Mouse (Mus musculus): ENCODE measurements at regions not wholly inside any gene's neighbourhood (a gene's known extent, or its start where the extent isn't known, plus 50 kb on each side); places are given as distances from the start of the nearest gene placed in this dataset.

DNA sequence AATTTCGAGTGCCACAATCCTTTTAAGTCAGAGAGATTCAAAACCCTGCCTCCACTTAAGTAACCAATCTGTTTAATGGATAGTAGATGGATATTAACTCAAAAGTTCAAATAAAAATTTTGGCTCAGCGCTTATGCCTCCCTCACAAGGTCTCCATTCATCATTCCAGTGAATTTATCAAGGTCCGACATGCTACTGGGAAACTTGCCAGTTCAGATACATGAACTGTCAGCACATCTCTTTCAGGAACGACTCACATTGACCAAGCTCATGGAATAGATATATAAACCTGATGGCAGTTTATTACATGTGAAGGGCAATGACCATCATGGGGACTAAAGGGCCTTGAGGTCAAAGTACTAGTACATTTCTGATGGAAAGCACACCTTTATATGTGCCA is 240.3 kb upstream of the Cited2 start:
- no peak for DNase-seq
- H3K27me3 ChIP-seq (ENCODE audit: insufficient read depth, low read length): no peaks in the 10 kb centered on the region
- no peak overlapping the region for H3K27ac ChIP-seq (ENCODE audit: low read depth, low read length)
- H3K9ac ChIP-seq: no peak overlapping the region
- 74% methylated on average over 4 of the region's 4 CpGs for WGBS
- no peak overlapping the region for H3K4me3 ChIP-seq (ENCODE audit: low read depth, low read length)
- no peaks in the 10 kb centered on the region for H3K9me3 ChIP-seq (ENCODE audit: low read length)
- no peaks in the 10 kb centered on the region for H3K36me3 ChIP-seq (ENCODE audit: insufficient read depth)
- TF ChIP-seq CTCF (IDR thresholded peaks at IDR 0.05; ENCODE audit: low read depth): no peak
- no peak overlapping the region for H3K4me2 ChIP-seq (ENCODE audit: low read depth)
- peaks cover 5% of the 10 kb centered on the region; the same call in 1 of the 2 replicates for H3K4me1 ChIP-seq (ENCODE audit: insufficient read depth)
- no peak for ATAC-seq

DNA sequence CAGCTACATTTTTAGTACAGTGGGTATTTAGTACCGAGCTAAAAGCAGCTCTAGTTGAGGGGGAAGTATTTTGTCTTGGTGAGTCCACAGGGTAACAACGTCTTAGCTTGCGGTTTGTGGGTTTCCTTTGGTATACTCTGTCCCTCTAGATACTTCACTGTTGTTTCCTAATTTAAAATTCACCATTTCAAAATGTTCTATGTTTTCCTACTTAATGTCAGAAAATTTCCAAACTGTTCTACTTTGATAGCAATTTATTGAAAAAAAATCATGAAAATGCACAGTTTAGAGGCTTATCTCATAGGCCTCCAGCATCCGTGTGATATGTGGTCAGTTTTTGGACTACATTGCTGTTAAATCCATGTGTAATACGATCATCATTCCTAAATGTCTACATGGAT is 238.0 kb upstream of the Cited2 start:
- Histone ChIP-seq H3K9me3 (ENCODE audit: low read length) (no peaks in the 10 kb centered on the region), H3K4me3 (ENCODE audit: low read depth, low read length) (no peak overlapping the region), H3K36me3 (ENCODE audit: insufficient read depth) (no peaks in the 10 kb centered on the region), H3K9ac (no peak overlapping the region), H3K4me1 (ENCODE audit: insufficient read depth) (no peaks in the 10 kb centered on the region), H3K27me3 (ENCODE audit: insufficient read depth, low read length) (no peaks in the 10 kb centered on the region), H3K4me2 (ENCODE audit: low read depth) (no peak overlapping the region), H3K27ac (ENCODE audit: low read depth, low read length) (no peak overlapping the region)
- no peak for TF ChIP-seq CTCF (IDR thresholded peaks at IDR 0.05; ENCODE audit: low read depth)
- no peak for ATAC-seq
- 86% methylated on average over 5 of the region's 5 CpGs for WGBS
- DNase-seq: no peak

DNA sequence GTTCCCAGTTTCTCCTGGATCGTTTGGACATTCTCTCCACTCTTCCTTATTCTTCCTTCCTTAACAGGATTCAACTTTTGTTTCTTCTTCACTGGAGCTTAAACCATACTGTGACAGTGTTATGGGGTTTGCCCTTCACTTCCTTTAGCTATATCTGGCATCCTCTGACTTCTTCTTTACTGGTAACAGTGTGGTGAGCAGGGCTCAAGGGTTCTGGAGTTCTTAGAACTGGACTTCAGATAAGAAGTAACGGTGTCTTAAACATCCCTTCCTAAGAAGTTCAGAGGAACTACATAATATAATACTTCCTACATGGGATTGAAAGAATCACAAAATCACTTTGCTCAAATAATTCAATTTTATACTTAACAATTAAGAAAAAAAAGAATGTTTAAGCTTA is 237.5 kb upstream of the Cited2 start:
- Histone ChIP-seq H3K27ac (ENCODE audit: low read depth, low read length) (no peak overlapping the region), H3K36me3 (ENCODE audit: insufficient read depth) (no peaks in the 10 kb centered on the region), H3K9ac (no peak overlapping the region), H3K4me3 (ENCODE audit: low read depth, low read length) (no peak overlapping the region), H3K27me3 (ENCODE audit: insufficient read depth, low read length) (no peaks in the 10 kb centered on the region), H3K9me3 (ENCODE audit: low read length) (no peaks in the 10 kb centered on the region), H3K4me2 (ENCODE audit: low read depth) (no peak overlapping the region), H3K4me1 (ENCODE audit: insufficient read depth) (no peaks in the 10 kb centered on the region)
- no peak for TF ChIP-seq CTCF (IDR thresholded peaks at IDR 0.05; ENCODE audit: low read depth)
- 85% methylated on average over 2 of the region's 2 CpGs for WGBS
- DNase-seq (no peak), ATAC-seq (no peak)

DNA sequence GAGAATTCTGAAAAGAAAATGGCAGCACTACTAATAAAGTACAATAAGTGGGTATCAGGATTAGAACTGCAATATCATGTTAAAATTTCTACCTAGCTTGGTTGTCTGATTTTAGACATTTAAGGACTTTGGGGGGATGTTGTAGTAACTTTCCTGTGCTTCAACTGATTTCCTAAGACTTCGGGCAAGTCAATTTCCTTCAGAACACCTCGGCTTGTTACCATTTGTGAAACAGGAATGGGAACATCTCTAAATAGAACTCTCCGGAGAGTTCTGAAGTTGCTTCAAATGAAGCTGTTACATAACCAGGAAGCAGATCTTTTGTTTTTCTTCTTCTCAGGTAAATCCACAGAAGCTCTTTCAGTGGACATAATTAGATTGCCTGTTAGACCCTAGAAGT is 237.0 kb upstream of the Cited2 start:
- no peak for DNase-seq
- Histone ChIP-seq H3K27me3 (ENCODE audit: insufficient read depth, low read length) (no peaks in the 10 kb centered on the region), H3K4me2 (ENCODE audit: low read depth) (no peak overlapping the region), H3K9ac (no peak overlapping the region), H3K27ac (ENCODE audit: low read depth, low read length) (no peak overlapping the region), H3K36me3 (ENCODE audit: insufficient read depth) (no peaks in the 10 kb centered on the region), H3K9me3 (ENCODE audit: low read length) (no peaks in the 10 kb centered on the region), H3K4me3 (ENCODE audit: low read depth, low read length) (no peak overlapping the region), H3K4me1 (ENCODE audit: insufficient read depth) (no peaks in the 10 kb centered on the region)
- WGBS: 85% methylated on average over 3 of the region's 3 CpGs
- ATAC-seq: no peak
- TF ChIP-seq CTCF (IDR thresholded peaks at IDR 0.05; ENCODE audit: low read depth): no peak

DNA sequence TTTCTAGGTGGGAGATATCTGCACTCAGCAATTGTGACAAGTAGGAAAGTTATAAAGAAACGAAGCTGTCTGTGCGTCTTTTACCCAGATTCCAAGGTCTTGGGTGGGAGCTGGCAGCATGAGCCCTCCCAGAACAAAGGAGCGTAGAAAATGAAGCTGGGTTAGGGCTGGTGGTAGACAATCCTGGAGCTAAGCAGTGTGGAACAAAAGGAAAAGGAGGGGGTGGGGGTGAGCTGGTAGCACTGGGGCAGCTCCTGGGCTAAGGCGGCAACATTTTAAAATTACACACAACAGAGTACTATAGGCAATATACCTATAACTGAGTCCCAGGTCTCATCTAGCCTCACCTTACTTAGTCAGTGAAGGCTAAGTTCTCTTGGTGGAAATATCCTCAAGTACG is 235.6 kb upstream of the Cited2 start:
- ATAC-seq (no peak), DNase-seq (no peak)
- no peak overlapping the region for H3K4me2 ChIP-seq (ENCODE audit: low read depth)
- H3K27me3 ChIP-seq (ENCODE audit: insufficient read depth, low read length): no peaks in the 10 kb centered on the region
- 63% methylated on average over 5 of the region's 5 CpGs for WGBS
- H3K9ac ChIP-seq: no peak overlapping the region
- H3K4me1 ChIP-seq (ENCODE audit: insufficient read depth): no peaks in the 10 kb centered on the region
- TF ChIP-seq CTCF (IDR thresholded peaks at IDR 0.05; ENCODE audit: low read depth): no peak
- H3K27ac ChIP-seq (ENCODE audit: low read depth, low read length): no peak overlapping the region
- no peaks in the 10 kb centered on the region for H3K36me3 ChIP-seq (ENCODE audit: insufficient read depth)
- H3K9me3 ChIP-seq (ENCODE audit: low read length): no peaks in the 10 kb centered on the region
- no peak overlapping the region for H3K4me3 ChIP-seq (ENCODE audit: low read depth, low read length)

DNA sequence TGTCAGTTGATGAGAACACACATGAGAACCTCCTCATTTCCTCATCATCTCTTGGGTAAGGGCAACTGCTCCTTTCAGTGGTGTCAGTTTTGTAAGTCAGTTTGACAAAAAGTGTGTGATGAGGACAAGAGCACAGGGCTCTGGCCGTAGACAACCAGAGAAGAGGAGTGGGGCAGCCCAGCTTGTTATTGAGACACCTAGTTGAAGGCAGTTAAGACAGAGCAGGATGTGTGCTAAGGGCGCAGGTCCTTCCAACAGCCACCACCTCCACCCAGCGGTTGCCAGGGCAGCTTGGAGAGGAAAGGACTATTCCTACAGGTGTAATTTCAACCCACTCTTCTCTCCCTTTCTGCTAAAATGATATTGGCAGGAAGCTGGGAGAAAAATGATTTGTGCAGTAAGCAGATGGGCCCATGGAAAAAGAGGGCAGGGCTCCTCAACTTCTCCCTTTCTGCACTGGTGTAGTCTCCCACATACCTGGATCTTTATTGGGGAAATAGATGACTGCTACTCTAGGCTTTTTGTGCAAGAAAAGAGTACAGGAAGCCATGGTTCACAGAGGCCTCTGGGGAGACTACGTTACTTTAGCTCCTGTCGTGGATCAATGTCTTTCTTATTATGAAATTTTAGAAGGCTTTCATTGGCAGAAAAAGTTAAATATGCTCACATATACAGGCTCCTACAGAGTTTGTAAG is 231.3 kb upstream of the Cited2 start:
- WGBS: 88% methylated on average over 5 of the region's 5 CpGs
- Histone ChIP-seq H3K9me3 (ENCODE audit: low read length) (no peaks in the 10 kb centered on the region), H3K4me1 (ENCODE audit: insufficient read depth) (no peaks in the 10 kb centered on the region), H3K27ac (ENCODE audit: low read depth, low read length) (no peak overlapping the region), H3K36me3 (ENCODE audit: insufficient read depth) (no peaks in the 10 kb centered on the region), H3K4me2 (ENCODE audit: low read depth) (no peak overlapping the region), H3K9ac (no peak overlapping the region), H3K27me3 (ENCODE audit: insufficient read depth, low read length) (no peaks in the 10 kb centered on the region), H3K4me3 (ENCODE audit: low read depth, low read length) (no peak overlapping the region)
- no peak for ATAC-seq
- TF ChIP-seq CTCF (IDR thresholded peaks at IDR 0.05; ENCODE audit: low read depth): no peak
- DNase-seq: no peak

DNA sequence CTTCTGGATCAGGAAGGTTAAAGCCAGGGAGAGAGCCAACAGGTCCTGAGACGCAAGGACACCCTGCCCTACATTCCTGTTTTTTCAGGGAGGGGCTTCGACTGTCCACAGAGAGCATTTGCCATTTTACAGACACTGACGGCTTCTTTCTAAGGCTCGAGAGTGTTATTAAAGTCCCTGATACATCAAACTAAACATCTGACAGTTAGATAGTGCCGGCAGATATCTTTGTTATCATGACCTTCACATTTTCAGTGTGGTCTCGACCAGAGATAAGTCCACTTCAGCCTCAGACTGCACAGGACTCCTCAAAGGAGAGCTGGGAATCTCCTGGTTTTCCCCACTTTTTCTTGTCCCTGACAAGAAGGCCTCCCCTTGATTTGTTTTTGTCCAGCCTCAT is 229.9 kb upstream of the Cited2 start:
- no peak overlapping the region for H3K27ac ChIP-seq (ENCODE audit: low read depth, low read length)
- no peak overlapping the region for H3K9ac ChIP-seq
- ATAC-seq (no peak), DNase-seq (no peak)
- no peak overlapping the region for H3K4me2 ChIP-seq (ENCODE audit: low read depth)
- no peak for TF ChIP-seq CTCF (IDR thresholded peaks at IDR 0.05; ENCODE audit: low read depth)
- no peak overlapping the region for H3K4me3 ChIP-seq (ENCODE audit: low read depth, low read length)
- no peaks in the 10 kb centered on the region for H3K27me3 ChIP-seq (ENCODE audit: insufficient read depth, low read length)
- H3K9me3 ChIP-seq (ENCODE audit: low read length): no peaks in the 10 kb centered on the region
- 90% methylated on average over 6 of the region's 6 CpGs for WGBS
- H3K4me1 ChIP-seq (ENCODE audit: insufficient read depth): no peaks in the 10 kb centered on the region
- H3K36me3 ChIP-seq (ENCODE audit: insufficient read depth): no peaks in the 10 kb centered on the region

Measured in forebrain, postnatal 0 days (tissue).